Mouse (Mus musculus) cerebellum, adult 11 months (tissue): Measurements from ENCODE around the gene Kiss1r.
A peak's percentile ranks its signal among the peaks of the same experiment; 100 is the strongest.

Experiments used
- DNase-seq: peaks from one replicate; pipeline ENCODE4 v3.0.0; 2022

Gene Kiss1r

GRCm38 (mm10) chr10:79900951-79901410, 15.8 kb upstream of the Kiss1r start:
- DNase-seq = no peak

GRCm38 (mm10) chr10:79906712-79907111, 10.1 kb upstream of the Kiss1r start:
- peak; percentile 41 for DNase-seq

GRCm38 (mm10) chr10:79907415-79907814, 9.4 kb upstream of the Kiss1r start:
- DNase-seq = peak; percentile 37

- peak; percentile 97 for DNase-seq
These were observed 8.3 kb upstream of the Kiss1r start, which contains the start of gene Med16 for GRCm38 (mm10) chr10:79908167-79909091. Gene Med16, minus strand, starts transcription at chr10:79908923.

GRCm38 (mm10) chr10:79909092-79909922, 7.5 kb upstream of the Kiss1r start:
- peak; percentile 47 for DNase-seq

- no peak for DNase-seq
These were observed 6.2 kb upstream of the Kiss1r start, which contains the start of gene Gm26602 for GRCm38 (mm10) chr10:79910556-79910955. Gene Gm26602, plus strand, starts transcription at chr10:79910856.

GRCm38 (mm10) chr10:79912412-79912811, 4.4 kb upstream of the Kiss1r start:
- peak; percentile 28 for DNase-seq

- no peak for DNase-seq
These were observed 2.4 kb upstream of the Kiss1r start for GRCm38 (mm10) chr10:79914131-79914947.

GRCm38 (mm10) chr10:79914948-79915596, 1.7 kb upstream of the Kiss1r start:
- DNase-seq = no peak

- no peak for DNase-seq
These were observed 690 bp upstream of the Kiss1r start for GRCm38 (mm10) chr10:79916081-79916480.

GRCm38 (mm10) chr10:79917532-79918100, 845 bp downstream of the Kiss1r start:
- no peak for DNase-seq

GRCm38 (mm10) chr10:79918231-79919078, 1.7 kb downstream of the Kiss1r start:
- DNase-seq = peak; percentile 52

GRCm38 (mm10) chr10:79919251-79919849, 2.6 kb downstream of the Kiss1r start:
- peak; percentile 31 for DNase-seq

- DNase-seq = peak; percentile 34
These were observed 3.5 kb downstream of the Kiss1r start for GRCm38 (mm10) chr10:79920056-79920890.

- peak; percentile 38 for DNase-seq
These were observed 4.3 kb downstream of the Kiss1r start, which contains the start of gene R3hdm4 for GRCm38 (mm10) chr10:79920958-79921535. Gene R3hdm4, minus strand, starts transcription at chr10:79921208.

GRCm38 (mm10) chr10:79921572-79921971, 4.8 kb downstream of the Kiss1r start:
- peak; percentile 37 for DNase-seq

- peak; percentile 95 for DNase-seq
These were observed 8.4 kb downstream of the Kiss1r start for GRCm38 (mm10) chr10:79924998-79925784.
